Mouse (Mus musculus) mesoderm, embryonic 11.5 days (tissue): ENCODE measurements at regions not wholly inside any gene's neighbourhood (a gene's known extent, or its start where the extent isn't known, plus 50 kb on each side); places are given as distances from the start of the nearest gene placed in this dataset.

Experiments used
- DNase-seq: peaks from one replicate; pipeline ENCODE4 v3.0.0-alpha.2; 2012; ENCODE audit warnings: low read depth, low spot score

DNA sequence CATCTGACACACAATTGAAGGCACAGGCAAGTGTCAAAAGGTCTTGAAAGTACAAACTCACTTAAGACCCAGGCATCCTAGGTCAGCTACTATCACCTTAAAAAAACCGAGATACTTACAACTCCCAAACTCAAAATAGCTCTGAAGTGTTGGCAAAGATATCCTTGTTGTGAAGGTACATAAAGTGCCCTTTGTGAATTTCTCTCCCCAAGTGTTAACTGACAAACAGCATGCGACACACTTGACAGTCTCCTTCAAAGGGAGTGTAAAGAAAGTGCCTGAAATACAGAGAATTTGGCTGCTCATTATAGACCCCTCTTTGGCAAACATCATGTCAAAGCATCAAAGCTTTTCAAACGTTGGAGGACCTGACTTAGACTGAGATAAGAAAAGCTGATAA, 2634.2 kb downstream of the 9330182O14Rik start:
- no peak for DNase-seq

DNA sequence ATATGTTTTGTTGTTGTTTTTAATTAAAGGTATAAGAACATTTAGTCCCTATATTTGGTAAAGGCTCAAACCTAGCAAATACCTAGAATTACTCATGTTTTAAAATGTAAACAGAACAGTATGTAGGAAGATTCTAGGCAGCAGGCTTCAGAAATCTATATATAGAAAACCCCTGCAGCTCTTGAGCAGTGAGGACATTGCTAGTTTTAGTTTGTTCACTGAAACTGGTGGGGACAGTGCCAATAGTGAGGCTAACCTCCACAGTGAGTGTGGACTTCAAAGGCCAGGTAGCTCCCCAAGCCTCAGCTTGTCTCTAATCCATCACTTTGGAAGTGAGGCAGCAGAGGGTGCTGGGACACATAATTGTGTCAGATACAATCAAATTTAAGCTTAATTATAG, 2645.7 kb downstream of the 9330182O14Rik start:
- DNase-seq: no peak

DNA sequence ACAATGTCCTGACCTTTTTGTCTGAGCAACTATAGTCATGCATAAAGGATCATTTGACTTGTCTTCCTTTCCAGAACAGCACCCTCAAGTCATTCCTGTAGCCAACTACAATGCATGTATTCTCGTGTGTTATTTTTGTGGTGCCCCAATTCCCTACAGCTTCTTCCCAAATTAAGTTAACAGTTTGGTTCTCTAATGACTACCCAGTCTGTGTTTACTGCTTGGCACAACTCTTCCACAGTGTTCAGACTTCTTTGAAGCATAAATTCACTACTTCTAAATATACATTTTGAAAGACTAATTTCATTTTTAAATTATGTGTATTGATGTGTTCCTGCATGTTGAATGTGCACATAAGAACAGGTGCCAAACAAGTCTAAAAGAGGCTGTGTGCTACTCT, 2667.1 kb downstream of the 9330182O14Rik start:
- no peak for DNase-seq

DNA sequence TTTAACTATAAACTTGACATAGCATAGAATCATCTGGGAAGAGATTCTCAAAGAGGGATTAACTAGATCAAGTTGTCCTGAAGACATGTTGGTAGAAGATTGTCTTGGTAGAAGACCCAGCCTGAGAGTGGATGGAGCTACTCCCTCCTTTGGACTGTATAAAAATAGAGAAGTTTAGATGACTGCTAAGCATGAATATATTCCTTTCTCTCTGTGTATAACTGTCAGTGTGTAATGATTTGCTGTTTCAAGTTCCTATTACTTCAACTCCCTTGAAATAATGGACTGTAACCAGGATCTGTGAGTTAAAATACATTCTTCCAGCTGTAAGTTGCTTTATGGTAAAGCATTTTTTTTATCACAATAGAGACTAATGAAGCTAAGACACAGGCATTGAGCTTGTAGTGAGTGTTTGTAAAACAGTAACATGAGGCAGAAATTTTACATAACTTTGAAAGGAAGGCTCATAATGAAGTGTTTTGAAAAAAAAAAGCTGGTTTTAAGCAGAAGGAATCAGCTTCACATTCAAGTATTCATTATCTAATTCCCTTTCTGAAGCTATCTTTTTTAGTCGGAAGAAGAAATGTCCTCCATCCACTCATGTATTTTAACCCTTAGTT, 2676.8 kb downstream of the 9330182O14Rik start:
- DNase-seq: no peak

DNA sequence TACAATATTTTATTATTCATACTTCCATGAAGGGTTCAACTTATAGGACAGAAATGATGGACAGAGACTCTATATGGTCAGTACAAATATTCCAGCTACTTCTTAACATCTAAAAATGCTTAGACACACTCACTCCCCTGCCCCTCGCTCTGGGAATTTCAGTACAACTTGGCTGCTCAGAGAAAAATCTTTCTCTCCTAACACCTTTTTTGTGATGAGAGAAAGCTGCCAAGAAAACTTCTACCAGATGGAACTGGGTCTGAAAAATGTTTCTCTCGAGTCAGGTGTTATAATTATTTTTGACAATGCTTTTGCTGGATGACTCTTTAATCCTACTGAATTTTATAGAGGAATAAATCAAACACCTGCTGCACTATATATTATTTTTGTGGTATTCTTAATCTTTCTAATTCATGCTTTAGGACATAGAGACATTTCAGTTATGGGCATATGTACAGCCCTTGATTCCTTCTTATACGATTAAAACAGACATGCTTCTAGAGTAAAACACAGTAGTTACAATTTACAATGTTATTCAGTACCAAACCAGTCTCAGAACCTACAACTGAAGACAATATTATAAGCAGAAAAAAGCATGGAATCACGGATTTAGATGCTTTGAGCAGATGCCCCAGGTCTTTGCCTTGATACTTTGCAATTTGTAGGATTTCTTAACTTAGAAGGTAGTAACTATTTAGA, 2681.0 kb downstream of the 9330182O14Rik start:
- DNase-seq: no peak

DNA sequence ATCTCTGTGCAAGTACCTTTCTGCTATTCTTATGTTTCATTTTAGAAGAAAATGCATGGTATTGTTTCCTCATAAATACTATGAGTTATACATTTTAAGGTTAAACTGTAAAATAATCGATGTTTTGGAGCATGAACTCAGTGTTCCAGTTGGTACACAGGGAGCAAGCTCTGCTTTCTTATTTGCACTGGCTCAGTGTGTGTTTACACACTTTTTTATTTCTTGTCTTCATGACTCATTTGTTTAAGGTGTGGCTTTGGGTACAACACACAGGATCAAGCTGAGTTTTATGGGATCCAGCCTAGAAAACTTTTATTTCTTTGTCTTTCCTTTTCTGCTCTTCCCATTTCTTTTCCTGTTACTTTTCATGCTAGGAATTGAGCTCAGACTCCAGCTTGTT, 2704.7 kb downstream of the 9330182O14Rik start:
- DNase-seq: no peak

DNA sequence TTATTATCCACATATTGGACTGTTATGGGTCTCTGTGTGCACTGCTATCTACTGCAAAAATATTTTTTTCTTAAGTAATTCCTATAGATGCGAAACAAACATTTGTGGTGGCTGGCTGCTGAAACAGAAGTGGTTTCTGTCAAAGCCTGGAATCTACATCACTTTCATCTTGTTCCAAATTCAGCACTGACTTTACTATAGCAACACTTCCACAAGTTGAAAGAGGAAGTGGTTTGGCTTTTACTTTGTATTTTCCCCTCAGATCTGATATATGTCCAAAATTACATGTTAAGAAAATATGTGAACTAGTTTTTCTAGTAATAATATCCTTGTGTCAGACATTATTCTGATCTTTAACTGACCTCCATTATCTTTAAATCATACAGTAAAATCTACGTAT, 2715.8 kb downstream of the 9330182O14Rik start:
- no peak for DNase-seq

DNA sequence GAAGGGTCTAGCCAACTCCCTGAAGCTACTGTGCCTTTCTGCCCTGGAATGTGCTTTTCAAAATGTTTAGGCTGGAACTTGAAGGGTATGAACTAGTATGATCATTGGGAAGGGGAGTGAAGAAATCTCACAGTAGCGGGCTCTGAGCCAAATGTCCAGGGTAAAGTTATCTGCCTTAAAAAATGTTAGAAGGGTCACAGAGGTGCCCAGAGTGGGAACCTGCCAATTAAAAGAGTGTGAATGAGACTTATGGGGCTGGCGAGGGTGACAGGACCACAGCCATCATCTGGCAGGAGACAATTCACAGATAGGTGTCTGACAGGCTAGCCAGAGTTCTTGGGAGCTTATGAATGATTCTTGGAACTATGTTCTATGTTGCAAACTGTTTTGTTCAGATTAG, 2738.3 kb downstream of the 9330182O14Rik start:
- no peak for DNase-seq

DNA sequence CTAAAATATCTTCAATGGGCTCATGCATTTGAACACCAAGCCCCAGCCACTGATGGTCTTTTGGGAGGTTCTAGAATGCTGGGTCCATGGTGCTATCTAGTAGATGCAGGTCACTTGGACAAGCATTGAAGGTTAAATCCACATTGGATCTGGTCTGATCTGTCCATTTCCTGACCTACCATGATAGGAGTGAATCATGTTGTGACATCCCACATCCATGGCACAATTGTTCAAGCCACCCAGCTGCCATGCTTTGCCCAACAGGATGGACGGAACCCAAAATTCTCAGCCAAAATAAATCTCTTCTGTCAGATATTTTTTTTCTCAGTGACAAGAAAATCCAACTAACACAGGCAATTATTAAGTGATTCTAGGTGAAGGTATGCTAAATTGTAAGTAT, 2760.4 kb downstream of the 9330182O14Rik start:
- no peak for DNase-seq

DNA sequence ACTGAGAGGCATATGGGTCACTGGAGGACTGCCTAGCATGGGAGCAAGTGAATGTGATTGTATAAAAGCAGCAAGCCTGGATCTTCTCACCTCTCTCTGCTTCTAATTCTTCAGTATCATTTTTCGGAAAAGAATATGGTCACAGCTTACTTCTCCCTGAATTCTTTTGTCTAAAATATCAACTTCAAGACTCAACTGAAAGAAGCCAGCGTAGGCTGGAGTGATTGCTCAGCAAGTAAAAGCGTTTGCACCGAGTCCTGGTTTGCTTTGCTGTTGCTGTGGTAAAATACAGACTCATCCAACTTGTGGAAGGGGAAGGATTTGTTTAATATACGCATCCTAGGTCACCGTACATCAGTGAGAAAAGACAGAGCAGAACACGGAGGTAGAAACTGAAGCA, 2765.9 kb downstream of the 9330182O14Rik start:
- no peak for DNase-seq

DNA sequence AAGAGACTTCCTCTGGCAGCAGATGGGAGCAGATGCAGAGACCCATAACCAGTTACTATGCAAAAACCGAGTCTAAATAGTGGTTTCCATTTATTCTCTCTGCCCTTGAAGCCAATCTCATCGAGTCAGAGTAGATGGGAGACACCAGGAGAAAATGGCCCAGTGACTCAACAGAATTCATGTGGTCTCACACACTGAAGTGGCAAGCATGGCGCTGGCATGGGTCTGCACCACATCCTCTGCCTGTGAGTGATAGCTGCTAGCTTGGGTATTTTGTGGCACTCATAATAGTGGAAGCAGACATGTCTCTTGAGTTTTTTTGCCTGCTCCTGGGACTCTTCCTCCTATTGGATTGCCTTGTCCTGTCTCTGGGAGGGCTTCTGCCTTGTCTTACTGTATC, 2767.6 kb downstream of the 9330182O14Rik start:
- DNase-seq: no peak

DNA sequence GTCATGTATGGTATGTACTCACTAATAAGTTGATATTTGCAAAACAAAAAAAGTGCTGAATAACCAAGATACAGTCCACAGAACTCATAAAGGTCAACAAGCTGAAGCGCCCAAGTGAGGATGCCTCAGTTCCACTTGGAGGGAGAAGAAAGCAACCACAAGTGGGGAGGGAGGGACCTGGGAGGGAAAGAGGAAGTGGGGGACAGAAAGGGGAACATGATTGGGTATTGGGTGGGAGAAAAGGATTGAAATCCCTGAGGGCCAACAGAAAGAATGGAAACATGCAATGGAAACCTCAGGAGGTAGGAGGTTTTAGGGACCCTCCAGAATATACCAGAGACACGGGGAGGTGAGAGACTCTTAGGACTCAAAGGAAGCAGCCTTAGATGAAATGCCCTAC, 2777.2 kb downstream of the 9330182O14Rik start:
- DNase-seq: no peak

DNA sequence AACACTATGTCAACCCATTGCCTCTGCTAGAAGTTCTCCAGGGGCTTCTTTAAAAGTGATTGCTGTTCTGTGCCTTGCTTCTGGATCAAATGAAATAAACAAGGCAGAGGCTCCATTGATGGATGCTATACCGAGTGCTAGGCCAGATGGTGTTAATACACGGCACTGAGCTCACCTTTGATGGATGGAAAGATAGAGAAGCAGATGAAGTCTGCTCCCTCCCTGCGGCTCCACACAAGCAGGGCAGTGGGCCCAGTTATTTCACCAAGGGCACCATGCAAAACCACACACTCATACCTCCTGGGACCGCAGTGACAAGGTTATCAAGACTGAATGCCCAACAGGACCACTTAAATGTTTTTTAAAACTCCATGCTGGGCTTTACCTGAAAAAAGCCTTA, 2778.7 kb downstream of the 9330182O14Rik start:
- DNase-seq: no peak

DNA sequence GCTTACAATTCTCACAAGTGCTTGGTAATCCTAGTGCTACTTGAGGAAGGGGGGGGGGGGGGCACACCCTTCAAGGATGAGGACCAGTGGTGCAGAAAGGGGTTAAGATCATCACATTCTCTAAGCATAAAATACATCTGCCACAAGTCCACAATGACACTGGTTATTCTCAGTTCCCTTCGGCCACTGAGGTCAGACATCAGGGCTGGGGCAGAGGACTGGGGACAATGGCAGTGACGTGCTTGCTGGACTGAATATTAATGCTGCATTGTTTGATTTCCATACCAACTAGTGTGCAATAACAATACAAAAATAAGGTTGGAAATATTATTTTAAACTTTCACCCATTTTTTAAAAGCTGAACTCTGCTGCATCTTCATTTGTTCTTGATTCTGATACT, 2779.1 kb downstream of the 9330182O14Rik start:
- peak; percentile 18 for DNase-seq

DNA sequence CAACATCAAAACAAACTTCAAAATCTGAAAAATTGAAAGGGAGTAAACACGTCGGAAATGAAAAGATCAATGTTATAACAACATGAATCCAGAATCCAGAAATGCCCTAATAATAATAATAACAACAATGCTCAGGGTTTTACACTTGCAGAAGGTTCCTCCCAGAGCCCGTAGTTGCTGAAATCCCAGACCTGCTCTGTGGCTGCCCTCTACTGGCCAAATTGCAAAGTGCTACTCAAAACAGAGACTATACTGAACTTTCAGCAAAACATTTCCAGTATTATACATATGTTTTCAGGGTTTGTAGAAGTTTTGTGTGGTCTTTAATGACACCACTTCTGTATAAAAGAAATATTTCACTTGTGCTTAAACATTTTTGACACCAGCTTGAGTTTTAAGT, 2779.9 kb downstream of the 9330182O14Rik start:
- DNase-seq: peak; percentile 61

DNA sequence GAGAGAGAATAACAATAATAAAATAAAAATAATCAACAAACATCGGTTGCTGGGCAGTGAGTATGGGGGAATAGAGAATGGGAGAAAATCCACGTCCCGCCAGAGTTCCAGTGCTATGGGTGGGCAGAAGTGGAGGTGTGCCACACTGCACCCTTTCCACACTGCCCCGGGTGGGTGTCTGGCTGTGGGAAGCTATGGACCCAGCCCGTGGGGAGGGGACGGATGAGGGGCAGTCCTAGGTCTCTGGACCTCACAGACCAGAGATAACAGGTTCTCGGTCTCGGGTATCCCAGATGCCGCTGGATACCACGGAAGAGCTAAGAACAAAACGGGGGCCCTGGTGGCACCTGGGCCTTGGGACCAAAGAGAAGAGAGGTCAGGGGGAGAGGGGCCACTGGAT, 2781.0 kb downstream of the 9330182O14Rik start:
- DNase-seq: no peak

DNA sequence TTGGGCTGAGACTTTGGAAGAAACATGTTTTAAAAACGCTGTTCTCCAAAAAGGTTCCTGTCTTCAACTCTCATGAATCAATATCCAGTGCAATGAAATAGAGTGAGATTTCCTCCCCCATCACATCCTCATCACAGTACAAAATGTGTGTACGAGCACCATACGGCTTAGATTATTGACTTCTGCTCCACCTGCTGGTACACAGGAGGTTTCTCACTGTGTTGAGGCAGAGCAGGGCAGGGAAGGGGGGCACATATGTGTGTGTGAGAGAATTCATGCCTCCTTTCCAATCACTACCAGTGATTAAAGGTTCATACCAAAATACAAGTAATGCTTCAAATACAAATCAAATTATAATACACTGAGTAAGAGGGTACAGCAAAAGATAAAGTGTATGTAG, 2787.5 kb downstream of the 9330182O14Rik start:
- no peak for DNase-seq

DNA sequence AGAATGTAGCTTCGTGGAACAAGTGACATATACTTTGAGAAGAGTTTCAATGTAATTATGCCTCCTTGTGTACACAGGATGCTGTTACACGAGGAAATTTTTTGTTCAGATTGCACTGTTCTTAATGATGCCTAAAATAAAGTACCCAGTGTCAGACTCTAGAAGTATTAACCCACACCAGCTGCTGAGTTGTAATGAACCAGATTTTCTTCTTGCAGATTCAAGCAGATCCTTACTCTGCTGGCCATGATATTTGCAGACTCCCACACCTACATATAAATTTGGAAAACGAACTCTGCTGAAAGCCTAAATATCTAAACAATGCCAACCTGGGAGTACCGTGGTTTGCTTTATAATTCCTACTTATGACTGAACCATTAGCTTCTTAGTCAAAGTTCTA, 2794.2 kb downstream of the 9330182O14Rik start:
- no peak for DNase-seq

DNA sequence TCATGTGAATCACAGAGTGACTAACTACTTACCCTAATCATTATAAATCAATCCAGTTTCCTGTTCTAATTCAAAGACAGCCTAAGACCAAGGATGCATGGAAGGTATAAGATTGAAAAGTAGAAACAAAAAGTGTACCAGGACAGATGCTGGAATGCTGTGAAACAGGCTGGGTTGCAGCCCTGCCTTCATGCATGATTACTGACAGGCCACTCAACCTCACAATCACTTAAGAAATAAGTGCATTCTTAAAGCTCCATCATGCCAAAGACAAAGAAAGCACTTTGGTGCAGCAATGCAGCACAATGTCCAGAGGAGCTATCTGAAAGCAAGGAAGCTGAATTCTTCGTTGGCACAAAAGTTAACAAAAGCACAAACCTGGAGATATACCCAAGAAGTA, 2810.4 kb downstream of the 9330182O14Rik start:
- no peak for DNase-seq

DNA sequence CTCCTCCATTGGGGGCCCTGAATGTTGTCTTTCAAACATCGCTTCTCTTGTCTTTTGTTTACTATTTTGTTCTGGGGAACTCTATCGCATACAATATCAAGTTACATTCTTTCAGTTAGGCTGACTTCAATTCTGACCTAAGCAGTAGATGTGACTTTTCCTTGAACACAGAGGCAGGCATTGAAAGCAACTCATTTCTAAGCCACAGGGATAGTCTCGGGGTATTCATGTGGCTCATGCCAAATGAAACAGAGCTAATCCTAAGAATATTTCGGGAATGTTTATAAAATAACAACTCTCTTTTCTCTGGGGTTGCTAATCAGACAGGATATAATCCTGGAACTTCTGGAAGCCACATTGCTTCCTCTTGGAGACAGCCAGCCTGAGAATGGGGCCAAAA, 2821.0 kb downstream of the 9330182O14Rik start:
- DNase-seq: no peak

DNA sequence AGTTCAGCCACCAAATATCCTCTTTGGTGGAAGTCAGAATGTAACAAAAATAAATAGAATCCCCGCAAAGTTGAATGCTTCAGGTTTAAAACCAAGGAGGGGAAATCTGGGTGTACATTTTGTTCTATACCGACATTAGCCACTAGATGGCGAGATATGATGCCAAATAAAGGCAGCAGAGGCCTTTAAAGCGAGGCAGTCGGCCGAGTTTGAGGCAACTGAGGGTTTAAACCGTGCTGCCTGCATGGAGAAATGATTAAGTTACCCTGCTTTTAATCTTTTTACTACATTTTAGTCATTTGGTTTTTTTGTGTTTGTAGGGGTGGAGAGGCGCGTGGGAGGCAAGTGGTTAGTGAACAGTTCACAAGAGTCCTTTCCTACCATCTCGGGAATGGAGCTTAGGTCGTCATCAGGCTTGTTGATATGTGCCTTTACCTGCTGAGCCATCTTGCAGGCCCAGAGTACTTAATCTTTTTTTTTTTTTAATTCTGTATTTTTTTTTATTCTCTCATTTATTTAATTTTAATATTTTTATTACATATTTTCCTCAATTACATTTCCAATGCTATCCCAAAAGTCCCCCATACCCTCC, 2828.7 kb downstream of the 9330182O14Rik start:
- peak; percentile 82 for DNase-seq

DNA sequence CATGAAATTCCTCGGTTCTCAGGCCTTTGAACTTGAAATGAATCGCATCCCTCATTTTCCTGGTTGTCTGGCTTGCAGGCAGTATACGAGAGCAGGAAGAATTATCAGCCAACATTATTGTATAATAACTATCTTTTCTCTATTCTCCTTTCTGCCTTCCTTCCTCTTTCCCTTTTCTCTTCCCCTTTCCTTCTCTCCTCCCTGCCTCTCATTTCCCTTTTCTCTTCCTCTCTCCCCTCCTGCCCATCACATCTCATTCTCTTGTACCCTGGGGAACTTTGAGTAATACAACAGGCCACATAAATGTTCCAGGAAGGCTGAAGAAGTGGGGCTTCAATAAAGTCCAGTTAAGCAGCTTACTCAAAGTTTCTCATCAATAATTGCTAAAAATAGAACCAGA, 2831.1 kb downstream of the 9330182O14Rik start:
- DNase-seq: no peak
